Mouse (Mus musculus) lung, adult 18-20 months (tissue): Measurements from ENCODE around the gene Prom2.

ENCODE experiments used
- DNase-seq, 2 experiments: peaks; one replicate each; pipeline ENCODE4 v3.0.0; 2022; ENCODE audit warnings: mixed read lengths in 2 of 2

Prom2 gene

DNA sequence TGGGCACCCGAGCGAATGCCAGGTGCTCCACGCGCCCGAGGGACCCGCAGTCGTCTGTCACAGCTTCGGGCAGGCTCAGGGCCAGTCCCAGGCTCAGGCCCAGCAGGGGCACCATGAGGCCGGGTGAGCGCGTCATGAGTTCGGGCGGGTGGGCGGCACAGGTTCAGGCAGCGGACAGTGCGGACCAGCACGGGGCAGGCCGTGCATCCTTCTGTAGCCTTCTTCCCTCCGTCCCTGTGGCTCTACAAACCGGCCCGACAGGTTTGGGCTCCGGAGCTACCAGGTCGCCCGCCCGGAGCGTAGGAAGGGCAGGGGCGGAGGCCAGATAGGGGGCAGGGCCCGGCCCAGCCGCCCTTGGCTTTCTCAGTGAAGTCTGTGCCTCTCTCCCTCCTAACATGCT is at the start of gene Prom2:
TSS of gene Prom2 (minus strand) at position 283 of the 400 bp plus-strand sequence.
- DNase-seq = peak; percentile 40 to 64

DNA sequence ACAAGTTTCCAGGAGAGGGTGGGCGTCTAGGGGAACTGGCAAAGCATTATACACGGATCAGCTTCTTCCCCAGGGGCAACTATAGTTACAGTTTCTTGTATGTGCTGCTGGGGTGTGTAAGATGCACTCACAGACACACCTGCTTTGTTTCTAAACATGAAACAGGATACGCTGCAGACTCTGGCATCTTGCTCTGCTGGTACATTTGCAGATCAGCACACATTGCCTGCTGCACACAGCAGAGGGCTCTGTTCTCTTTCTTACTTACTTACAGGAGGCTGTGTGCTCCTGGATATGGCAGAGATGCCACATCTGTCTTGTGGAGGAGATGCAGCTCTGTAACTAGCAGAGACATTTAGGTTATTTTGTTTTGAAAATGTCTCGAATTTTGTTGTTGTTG is 49.6 kb upstream of the Prom2 start:
- no peak for DNase-seq

DNA sequence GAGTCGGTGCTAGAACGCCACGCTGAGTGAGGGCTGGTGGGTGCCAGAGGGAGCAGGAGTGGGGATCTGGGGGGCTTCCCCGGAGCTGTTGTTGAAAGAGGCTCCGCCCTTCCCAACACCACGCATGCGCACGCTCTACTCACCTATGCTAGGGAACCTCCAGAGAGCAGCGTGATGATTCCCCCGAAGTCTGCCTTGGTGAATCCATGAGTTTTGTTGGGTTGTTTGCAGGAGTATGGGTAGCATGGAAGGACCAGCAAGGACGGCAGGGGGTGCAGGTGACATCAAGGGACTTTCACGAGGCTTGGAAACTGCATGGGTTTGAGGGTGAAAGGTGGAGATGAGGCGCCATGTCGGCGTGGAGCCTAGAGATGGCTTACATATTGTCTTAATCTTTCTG is 48.9 kb upstream of the Prom2 start:
- no peak for DNase-seq

DNA sequence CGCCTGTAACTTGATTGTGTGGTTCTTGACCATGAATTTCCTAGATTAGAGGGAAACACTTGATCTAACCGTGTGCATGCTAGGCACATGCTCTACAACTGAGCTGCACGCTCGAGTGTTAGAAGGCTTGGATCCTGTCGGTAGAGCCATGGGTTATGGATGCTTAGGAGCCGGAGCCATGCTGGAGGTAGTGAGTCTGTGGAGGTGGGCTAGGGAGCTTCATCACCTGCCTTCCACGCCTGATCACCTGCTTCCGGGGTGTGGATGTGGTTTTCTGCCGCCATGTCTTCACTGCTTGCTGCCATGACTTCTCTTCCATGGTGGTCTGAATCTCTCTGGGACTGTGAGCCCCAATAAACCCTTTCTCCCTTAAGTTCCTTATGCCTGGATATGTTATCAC is 47.6 kb upstream of the Prom2 start:
- no peak for DNase-seq

DNA sequence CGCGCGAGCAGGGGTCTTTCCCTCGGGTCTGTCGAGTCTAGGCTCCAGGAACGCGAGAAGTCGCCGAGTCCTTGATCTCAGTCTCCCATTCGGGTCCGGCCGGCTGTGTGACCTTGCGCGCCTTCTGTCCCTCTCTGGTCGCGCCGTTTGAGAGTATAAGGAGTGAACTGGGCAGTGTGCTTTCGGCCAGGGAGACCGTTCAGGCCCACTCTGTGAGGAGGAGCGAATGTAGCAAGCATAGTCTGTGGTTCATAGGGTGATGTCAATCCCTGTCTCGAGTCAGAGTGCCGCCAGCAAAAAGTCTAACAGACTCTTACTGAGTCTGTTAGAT is 46.2 kb upstream of the Prom2 start:
- no peak for DNase-seq

DNA sequence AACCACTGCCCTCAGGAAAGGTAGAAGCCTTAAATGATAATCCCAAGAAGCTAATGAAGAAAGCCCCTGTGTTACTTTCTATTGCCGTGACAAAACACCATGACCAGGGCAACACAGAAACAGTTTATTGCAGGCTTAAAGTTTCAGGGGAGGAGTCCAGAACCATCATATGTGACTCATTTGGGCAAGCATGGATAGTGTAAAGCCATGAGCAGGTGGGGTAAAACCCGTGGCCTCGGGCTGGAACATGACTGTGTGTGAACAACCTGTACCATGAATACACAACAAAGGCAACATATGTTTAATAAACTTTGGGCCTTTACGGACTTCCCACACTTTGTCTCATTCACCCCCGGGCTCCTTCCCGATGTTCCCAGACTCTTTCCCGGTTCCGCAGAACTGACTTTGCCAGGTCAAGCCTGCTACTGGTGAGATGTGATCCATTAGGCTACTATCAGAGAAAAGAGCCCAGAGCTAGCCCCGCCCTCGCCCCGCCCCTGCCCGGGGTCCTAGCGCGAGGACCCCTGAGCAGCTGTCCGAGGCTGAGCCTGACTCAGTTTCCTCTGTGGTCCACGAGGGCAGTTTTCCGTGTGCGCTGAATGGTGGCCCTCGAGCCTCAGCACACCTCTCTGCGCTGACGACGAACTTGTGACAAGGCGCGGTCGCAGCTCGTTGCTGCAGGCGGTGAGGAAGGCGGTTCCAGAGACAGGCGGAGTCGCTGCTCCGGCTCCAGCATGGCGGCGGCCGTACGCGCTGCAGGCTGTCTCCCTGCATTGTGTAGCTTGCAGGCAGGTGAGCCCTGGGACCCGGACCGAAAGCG is 45.6 kb upstream of the Prom2 start, which contains the start of the genes Zfp661 and Mrps5:
TSS of gene Zfp661 (minus strand) at position 401 of the 820 bp plus-strand sequence.
TSS of gene Mrps5 (plus strand) at position 529 of the 820 bp plus-strand sequence.
- peak; percentile 81 for DNase-seq

DNA sequence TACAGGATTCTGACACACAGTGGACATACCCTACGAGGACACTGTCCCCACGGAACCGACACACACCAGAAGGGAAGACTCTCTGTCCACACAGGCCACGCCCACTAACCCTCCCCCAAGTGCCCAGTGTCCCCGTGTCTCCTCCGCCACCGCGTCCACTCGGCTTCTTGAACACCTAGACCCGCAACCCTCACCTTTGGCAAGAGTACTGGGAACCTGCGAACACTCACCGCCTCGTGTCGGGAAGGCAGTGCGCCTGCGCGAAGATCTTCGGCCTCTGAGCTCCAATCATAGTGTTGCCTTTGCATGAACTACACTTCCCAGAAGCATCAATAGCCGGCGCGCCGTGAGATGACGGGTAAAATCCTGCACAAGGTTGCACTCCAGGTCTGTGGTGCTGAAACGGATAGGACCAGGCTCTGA is 43.2 kb upstream of the Prom2 start:
- DNase-seq = peak; percentile 95

DNA sequence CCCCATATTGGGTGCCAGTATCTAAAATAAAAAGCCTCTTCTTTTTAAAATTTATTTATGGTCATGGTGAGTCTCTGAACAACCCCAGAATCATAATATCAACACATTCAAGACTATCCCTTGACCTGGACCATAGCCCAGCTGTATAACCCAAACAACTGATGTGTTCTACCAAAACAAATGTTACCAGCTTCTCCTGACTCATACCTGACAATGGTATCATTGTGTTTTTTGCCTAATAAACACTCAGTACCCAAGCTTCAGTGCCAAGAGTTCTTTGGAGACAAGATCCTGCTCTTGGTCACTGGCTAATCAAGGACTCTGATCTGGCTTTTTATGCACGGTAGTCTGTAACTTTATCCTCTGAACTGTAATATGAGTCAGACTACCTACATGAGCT is 32.1 kb upstream of the Prom2 start:
- DNase-seq = no peak

DNA sequence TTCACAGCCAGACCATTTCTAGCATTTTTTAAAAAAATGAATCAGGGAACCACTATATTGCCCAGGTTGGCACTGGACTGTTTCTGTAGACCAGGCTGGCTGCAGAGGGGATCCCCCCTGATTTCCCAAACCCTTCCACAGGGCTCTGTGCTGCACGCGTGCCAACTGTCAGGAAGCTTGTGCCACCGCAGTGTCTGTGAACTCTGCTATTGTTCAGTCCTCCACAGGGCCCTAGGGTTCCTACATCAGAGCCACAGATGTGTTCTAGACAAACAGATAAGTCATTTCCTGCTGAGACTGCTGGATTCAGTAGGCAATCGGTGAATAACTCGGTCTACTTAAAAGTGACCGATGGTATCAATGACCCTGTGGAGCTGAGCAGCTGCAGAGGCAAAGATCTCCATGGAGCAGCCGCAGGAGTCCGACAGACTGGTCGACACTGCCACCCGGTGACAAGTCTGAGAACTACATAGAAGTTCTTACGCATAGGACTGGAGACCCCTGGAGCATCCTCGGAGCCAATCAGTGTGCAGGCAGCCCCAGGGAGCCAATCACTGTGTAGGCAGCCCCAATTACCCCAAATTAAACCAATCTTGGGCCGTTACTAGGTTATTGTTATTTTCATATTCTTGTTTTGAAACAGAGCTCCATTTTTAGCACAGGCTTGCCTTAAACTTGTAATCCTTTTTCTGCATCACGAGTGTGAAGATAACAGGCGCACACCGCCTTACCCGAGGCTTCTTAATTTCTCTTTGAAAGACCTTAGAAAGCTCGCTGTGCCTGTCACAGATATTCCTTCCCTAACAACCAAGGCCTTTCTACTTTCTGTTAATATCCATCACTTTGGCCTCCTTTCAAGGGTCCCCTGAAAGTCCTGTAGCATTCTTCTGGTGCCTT is 18.1 kb upstream of the Prom2 start:
- peak; percentile 50 to 61 for DNase-seq

DNA sequence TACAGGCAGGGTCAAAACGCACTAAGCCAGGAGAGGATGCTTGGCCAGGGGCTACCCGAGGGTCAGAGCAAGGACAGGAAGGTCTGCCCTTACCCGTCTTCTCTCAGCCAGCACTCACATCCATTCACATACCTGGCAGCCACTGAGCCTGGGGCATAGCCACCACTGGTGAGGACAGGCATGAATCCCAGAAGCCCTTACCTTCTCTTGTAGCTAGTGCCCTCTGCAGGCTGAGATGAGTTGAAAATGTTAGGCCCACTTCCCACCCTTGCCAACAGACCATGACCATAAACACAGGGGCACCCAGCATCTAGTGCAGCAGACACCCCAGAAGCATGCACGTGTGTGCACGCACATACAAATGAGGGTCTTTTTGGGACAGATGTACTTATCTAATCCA is 9.8 kb upstream of the Prom2 start:
- DNase-seq = peak in 1 of 2 experiments; percentile 11

DNA sequence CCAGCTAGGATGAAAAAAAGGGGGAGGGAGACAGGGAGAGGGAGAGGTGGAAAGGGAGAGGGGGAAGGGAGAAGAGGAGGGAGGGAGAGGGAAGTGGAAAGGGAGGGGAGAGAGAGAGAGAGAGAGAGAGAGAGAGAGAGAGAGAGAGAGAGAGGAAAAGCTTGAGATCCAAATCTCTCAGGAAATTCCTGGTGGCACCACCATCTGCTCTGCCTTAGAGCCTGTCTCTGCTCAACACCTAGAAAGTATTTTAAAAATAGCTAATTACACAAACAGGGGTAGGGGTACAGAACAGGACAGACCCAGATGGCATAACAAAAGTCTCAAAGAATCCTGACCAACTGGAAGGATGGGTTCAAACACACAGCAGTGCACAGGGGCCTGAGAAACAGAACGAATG is 9.2 kb upstream of the Prom2 start:
- no peak for DNase-seq

DNA sequence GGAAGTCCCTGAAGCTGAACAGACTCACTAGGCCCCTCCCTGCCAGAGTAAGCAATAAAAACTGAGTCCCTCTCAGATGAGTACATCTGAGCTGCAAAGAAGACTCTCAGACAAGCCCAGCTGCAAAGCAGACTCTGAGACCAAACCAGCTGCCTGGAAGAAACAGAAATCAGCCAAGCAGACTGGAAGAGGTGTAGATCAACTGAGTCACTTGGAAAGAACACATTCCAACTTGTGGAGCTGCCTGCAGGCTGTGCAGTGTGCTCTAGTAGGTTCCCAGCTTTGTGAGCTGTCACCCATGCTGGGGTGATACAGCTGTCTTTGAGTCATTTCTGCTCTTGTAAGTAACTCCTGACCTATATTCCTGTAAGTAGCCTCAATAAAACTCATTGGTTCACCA is 8.4 kb upstream of the Prom2 start:
- DNase-seq = no peak

DNA sequence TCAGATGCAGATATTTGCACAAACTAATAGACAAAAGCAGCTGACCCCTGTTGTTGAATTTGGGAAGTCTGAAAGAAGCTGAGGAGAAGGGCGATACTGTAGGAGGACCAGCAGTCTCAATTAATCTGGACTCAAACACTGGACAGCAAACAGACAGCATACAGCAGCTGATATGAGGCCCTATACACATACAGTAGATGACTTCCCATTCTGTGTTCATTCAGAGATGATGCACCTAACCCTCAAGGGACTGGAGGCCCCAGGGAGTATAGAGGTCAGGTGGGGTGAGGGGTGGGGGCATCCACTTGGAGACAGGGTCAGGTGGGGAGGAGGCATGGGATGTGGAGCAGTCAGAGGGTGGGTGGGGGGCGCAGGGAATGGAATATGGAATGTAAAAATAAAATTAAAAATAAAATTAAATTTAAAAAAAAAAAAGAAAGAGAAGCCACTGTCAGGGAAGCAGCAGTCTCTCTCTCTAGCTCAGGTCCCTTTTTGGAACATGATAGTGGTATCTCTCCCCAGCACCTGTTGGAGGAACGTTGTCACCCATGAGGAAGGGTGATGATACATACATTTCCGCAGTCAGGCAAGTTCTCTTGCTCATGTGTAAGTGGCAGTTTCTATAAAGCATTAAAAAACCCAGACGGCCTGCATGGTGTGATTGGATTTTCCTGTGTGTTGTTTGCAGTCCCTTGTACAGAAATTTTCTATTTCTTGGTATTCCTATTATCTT is 7.2 kb upstream of the Prom2 start:
- no peak for DNase-seq

DNA sequence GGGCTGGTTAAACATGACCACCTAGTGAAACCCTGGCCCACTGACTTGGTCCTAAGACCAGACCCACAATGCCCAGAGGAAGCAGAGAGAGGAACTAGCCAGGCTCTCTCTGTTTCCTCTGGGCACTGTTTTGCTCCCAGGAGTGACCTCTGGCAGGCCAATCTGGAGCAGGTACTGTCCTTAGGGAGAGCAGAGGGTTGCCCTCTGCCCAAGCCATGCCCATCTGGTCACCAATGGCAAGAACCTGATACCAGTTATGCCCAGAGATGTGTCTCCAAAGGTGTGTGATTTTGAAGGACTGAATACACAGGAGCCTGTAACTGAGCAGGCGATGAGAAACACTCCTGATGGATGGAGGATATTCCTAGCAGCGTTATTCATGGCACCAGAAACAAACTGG is 430 bp upstream of the Prom2 start:
- DNase-seq = no peak

DNA sequence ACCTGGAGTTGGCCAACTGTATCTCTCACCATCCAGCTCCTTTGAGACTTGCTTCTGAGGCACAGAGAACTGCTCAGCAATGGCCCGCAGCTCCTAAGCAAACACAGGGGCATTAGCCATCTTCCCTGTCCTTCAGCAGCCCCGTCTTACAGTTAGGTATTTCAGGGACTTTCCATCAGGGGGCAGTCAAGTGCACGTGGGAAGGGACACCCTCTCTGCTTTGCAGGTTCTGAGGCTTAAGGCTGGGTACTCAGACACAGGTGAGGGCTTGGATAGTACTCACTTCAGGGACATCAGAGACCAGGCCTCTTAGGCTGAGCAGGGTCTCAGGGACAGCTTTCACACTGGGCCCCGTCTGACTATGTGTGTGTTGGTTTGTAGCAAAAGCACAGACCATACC is 1.8 kb downstream of the Prom2 start:
- DNase-seq = no peak

DNA sequence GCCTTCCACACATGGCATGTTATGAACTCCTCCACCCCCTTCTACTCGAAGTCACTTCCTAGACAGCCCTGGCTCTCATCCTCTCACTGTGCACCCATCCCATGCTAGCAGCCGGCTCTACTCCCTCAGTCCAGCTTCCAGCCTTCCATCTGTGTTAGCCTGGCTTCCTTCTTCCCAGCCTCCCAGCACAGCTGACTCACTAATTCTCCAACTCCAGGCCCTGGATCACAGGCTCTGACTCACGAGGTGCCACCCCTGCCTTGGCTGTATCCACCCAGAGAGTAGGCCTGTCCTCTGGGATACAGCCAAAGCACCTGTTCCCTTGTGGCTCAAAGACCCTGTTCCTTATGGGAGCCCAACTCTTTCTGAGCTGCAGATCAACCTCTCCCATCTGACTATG is 3.7 kb downstream of the Prom2 start:
- DNase-seq = no peak

DNA sequence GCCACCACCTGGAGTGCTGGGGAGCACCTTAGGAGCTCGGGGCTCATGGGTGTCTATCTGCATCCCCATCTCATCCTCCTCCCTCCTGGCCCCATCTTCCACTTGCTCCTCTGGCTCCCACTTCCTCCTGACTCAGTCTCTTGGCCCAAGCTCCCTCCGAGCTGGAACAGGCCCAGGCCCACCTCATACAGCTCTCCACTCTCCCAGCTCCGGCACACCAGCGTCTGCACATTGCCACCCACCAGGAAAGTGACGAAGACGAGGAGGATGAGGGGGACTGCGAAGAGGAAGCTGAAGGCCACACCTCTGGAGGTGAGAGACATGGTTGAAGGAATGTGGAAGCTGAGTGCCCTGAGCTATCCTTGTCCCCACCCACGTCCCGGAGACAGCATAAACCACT is 5.9 kb downstream of the Prom2 start:
- DNase-seq = no peak

DNA sequence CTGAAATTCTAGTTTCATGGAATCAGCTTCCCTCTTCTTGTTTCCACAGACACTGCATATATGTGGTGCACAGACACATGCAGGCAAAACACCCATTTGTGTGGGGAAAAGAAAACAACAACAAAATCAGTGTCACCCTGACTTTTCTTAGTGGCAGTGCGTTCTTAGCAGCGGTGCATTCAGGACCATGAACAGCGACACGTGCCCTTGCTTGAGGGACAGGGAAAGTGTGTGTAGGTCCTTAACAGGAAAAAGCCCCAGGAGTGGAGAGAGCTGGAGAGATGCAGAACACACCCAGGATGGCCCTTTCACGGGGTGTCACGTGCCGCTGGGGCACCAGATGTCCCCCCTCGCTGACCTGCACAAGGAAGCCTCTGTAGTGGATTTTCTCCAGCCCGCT is 8.9 kb downstream of the Prom2 start:
- no peak for DNase-seq

DNA sequence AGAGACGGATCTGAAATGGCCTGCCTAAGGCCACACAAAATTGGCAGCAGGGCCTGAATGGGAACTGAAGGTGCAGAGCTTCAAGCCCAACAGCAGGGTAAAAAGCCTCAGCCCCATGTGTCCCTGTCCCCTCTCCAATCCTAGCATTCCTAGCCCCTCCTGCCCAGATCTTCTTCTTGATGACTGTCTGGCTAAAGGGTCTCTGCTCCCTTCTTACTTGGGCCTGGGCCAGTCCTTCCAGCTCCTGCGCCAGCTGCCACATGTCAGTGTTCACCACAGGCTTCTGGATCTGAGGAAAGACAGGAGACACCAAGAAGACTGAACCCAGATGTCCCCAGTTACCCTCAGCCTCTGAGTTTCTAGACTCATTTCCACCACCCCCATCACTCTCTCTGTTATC is 9.7 kb downstream of the Prom2 start:
- DNase-seq = no peak

DNA sequence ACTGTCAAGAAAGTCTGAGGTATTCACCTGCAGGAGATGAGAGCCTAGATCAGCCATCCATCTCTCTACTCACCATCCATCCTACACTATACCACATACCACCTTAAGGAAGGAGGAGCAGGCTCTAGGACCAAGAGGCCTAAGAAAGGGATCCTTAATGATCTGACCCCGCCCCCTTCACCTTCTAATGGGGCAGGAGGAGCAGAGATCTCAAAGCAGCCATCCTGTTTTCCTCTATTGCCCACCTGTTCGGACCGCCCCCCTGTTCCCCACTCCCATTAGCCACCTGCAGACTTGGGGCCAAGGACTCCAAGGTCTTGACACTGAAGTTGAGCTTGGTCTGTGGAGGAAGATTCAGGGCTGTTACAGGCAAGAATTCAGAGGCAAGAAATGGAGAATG is 10.8 kb downstream of the Prom2 start:
- no peak for DNase-seq

DNA sequence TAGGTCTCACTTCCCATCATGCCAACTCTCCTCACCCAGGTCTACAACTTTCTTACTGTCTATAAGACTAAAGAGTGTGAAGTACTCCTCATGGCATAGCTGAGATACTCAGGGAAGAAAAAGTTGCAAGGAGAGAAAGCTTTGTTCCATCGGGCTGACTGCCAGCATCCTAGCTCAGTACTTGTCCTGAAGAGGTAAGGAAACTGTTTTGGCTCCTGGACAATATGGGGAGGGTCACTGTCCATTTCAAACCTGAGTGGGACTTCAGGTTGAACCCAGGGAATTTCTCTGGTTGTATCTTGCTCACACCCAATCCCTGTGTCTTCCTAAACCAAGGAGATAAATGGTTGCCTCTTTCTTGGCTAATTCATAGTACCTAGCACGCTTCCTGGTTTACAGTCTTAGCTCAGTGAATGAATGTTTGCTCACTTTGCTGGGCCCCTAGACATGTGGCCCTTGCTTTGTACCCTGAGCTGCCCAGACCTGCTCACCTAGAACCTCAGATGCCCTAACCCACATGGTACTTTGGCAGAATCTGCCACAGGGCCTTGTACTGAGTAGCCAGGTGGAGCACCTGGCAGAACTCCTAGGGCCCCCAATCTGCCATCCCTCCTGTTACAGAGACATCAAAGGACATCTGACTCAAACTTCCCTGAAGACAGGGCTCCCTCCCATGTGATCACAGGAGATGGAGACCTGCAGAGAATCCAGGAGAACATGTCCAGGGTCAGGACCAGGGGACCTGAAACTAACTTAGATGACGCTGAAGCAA is 16.1 kb downstream of the Prom2 start:
- DNase-seq = no peak

DNA sequence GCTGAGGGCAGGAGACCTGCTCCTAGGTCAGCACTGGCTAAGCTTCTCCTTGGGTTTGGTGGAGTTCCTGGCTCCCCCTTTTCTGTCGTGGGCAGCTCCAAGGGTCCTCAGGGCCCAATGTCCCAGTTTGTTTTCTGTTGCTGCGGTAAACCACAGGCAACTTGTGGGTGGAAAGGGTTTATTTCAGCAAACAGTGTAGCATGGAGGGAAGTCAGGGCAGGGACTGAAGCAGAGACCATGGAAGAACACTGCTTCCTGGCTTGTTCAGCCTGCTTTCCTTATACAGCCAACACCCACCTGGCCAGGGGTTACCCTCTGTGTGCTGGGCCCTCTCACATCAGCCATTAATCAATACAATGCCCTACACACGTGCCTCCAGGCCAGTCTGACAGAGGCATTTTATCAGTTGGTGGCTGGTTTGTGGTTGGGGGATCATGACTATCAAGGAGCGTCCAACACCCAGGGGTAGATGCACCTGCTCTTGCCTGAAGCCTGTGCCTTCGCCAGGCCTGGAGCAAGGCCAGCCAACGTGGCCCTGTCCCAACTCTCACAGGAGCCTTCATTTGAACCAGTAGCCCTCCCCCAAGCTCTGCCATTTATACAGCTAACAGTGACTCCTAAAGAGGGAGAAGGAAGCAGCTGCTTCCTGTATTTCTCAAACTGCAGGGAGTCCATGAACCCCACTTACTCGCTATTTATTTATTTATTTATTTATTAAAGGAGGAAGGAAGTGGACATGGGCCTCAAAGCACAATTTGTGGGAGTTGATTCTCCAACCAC is 17.1 kb downstream of the Prom2 start:
- DNase-seq = no peak
